ENCODE assay signal across 9 mouse cellular contexts in the genomic region with DNA sequence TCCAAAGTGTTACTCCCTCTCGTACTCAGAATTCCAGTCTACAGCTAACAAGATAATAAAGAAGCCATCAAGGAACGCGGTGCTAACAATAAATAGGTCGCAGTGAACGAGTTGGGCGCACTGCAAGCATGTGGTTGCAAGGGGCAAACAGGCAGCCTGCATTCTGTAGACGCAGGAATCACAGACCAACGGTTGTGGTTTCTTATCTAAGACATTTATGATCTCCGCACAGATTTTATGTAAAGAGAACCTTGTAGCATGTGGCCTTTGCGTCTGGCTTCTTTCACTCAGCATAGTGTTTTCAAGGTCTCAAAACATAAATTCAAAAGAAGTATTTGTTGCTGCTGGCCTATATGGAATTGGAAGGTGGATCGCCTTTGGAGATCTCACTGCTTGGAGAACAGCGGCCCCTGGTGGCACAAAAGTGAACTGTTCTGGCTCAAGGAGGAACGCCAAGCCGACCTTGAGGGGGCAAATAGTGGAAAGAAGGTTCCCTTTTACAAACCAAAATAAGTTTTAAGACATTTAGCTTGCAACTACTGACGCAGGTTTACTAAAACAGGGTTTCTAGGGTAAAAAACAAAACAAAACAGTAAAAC. TPM values are rescaled to one million over a fixed set of nuclear protein-coding genes. Genes with fewer than 3 reads are reported as not detected.
DNase-seq lines count a peak whose midpoint lies in the region; ATAC-seq and TF ChIP-seq lines count a peak whose summit lies in the region.
"Had no signal": no experiment of that assay in that cellular context is flagged by ENCODE, and none has a peak within 500 bp of the region (broad histone marks: within the 10 kb centered on the region; RNA-seq: fewer than 3 reads in every experiment).

No protein-coding gene starts in this region.

- H3K4me1 ChIP-seq in cerebellum, adult 2 months (ENCODE audit: control insufficient read depth, insufficient read depth, low read length) = no peaks in the 10 kb centered on the region
- no peaks in the 10 kb centered on the region for H3K4me1 ChIP-seq in hindbrain, embryonic 12.5 days
- no peaks in the 10 kb centered on the region for H3K4me1 ChIP-seq in midbrain, embryonic 10.5 days

- H3K27me3 ChIP-seq in cerebellum, adult 2 months (ENCODE audit: control insufficient read depth, insufficient read depth, low read length) = no peaks in the 10 kb centered on the region
- no peaks in the 10 kb centered on the region for H3K27me3 ChIP-seq in hindbrain, embryonic 12.5 days
- no peaks in the 10 kb centered on the region for H3K27me3 ChIP-seq in midbrain, embryonic 10.5 days (ENCODE audit: low read depth, poor library complexity, severe bottlenecking)
- H3K27me3 ChIP-seq: megakaryocyte, embryonic 14.5 days had no signal

- peak; percentile 95 for TF ChIP-seq CTCF in cerebellum, adult 2 months (IDR thresholded peaks at IDR 0.05; ENCODE audit: borderline replicate concordance, insufficient read depth, low read depth, low read length)

- WGBS in cerebellum, adult 2 months = 27% methylated on average over 15 of the region's 15 CpGs
- WGBS in hindbrain, embryonic 12.5 days = 24% methylated on average over 15 of the region's 15 CpGs
- whole genome bisulfite sequencing in midbrain, embryonic 10.5 days = 28% methylated on average over 15 of the region's 15 CpGs

- H3K27ac ChIP-seq in cerebellum, adult 2 months (ENCODE audit: insufficient read depth, low read length) = no peak overlapping the region
- H3K27ac ChIP-seq in hindbrain, embryonic 12.5 days = no peak overlapping the region
- no peak overlapping the region for H3K27ac ChIP-seq in midbrain, embryonic 10.5 days (replicated peaks)

- no peaks in the 10 kb centered on the region for H3K9me3 ChIP-seq in hindbrain, embryonic 12.5 days (replicated peaks)
- H3K9me3 ChIP-seq in midbrain, embryonic 10.5 days (replicated peaks) = no peaks in the 10 kb centered on the region
- H3K9me3 ChIP-seq: megakaryocyte, embryonic 14.5 days had no signal

- peak; percentile 70 for DNase-seq in R1 (ENCODE audit: low read depth, low spot score)
- DNase-seq in cerebellum, adult 2 months = peak; percentile 61 to 79
- peak; percentile 28 to 72 for DNase-seq in frontal cortex, postnatal 10 days (ENCODE audit: low spot score in 2 of 2)
- peak; percentile 78 to 87 for DNase-seq in left cerebral cortex, adult 18-20 months (ENCODE audit: low spot score in 2 of 2)
- peak; percentile 78 for DNase-seq in midbrain, embryonic 10.5 days (ENCODE audit: low spot score)
- peak; percentile 90 for DNase-seq in right cerebral cortex, postnatal 4 days

- H3K4me2 ChIP-seq in hindbrain, embryonic 12.5 days (replicated peaks) = no peak overlapping the region

- H3K36me3 ChIP-seq in hindbrain, embryonic 12.5 days = no peaks in the 10 kb centered on the region
- H3K36me3 ChIP-seq in midbrain, embryonic 10.5 days = no peaks in the 10 kb centered on the region

- H3K9ac ChIP-seq in hindbrain, embryonic 12.5 days = no peak overlapping the region

- H3K4me3 ChIP-seq in cerebellum, adult 2 months (replicated peaks; ENCODE audit: insufficient read depth, low read depth, low read length) = no peak overlapping the region
- no peak overlapping the region for H3K4me3 ChIP-seq in hindbrain, embryonic 12.5 days
- H3K4me3 ChIP-seq in midbrain, embryonic 10.5 days = no peak overlapping the region
- H3K4me3 ChIP-seq: megakaryocyte, embryonic 14.5 days had no signal

- no peak for TF ChIP-seq POLR2A in cerebellum, adult 2 months (IDR thresholded peaks at IDR 0.05; ENCODE audit: borderline replicate concordance, insufficient read depth, low read length)

- 0 out of 2 replicates have a peak, but pooled peaks have one; percentile 11 for ATAC-seq in hindbrain, embryonic 12.5 days (ENCODE audit: low FRiP score)
- ATAC-seq in erythroblast, adult 5-6 weeks (replicated peaks; ENCODE audit: low FRiP score, poor library complexity, severe bottlenecking) = no peak

RNA-seq across cellular contexts. Expression of gene 9330182O14Rik, which starts 3.2 kb away (rescaled TPM):
- not detected in 2 replicates for polyA plus RNA-seq in cerebellum, adult 2 months (2012; rRNA removed)
- polyA plus RNA-seq in hindbrain, embryonic 12.5 days (2016; fragmentation: Nextera tagmentation; extraction: Ambion mirVana) = not detected in 2 replicates
- total RNA-seq in left cerebral cortex, adult 18-20 months (2021) = not detected
- polyA plus RNA-seq in midbrain, embryonic 10.5 days (2016; fragmentation: Nextera tagmentation; extraction: Ambion mirVana) = not detected in 2 replicates
- not detected in 2 replicates for total RNA-seq in erythroblast, adult 5-6 weeks (2015; ENCODE audit: low replicate concordance)
- not detected in 2 replicates for total RNA-seq in erythroblast, adult 5-6 weeks (2017; ENCODE audit: low replicate concordance)
